ENCODE assay signal across 24 mouse cellular contexts in the genomic region with DNA sequence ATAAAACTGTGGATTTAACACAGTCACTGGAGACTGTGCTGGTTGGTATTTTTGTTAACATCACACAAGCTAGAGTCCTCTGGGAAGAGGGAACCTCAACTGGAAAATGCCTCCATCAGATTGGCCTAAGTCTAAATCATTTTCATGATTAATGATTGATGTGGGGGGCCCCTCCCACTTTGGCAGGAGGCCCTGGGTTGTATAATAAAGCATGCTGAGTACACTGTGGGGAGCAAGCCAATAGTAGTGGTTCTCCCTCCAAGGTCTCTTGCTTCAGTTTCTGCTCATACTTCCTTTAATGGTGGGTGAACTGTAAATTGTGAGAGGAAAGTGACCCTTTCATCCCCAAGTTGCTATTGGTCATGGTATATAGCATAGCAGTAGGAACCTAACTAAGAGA. TPM values are rescaled to one million over a fixed set of nuclear protein-coding genes. Genes with fewer than 3 reads are reported as not detected.
DNase-seq lines count a peak whose midpoint lies in the region; ATAC-seq and TF ChIP-seq lines count a peak whose summit lies in the region.
"Had no signal": no experiment of that assay in that cellular context is flagged by ENCODE, and none has a peak within 500 bp of the region (broad histone marks: within the 10 kb centered on the region; RNA-seq: fewer than 3 reads in every experiment).

No protein-coding gene starts in this region.

- peaks cover 1% of the 10 kb centered on the region; the same call in 1 of the 2 replicates for H3K36me3 ChIP-seq in kidney, adult 2 months (ENCODE audit: control insufficient read depth, insufficient read depth, low read length)
- H3K36me3 ChIP-seq in kidney, embryonic 14.5 days (ENCODE audit: control insufficient read depth, insufficient read depth, low read length) = no peaks in the 10 kb centered on the region
- no peaks in the 10 kb centered on the region for H3K36me3 ChIP-seq in intestine, embryonic 15.5 days
- peaks cover 3% of the 10 kb centered on the region; the same call in 1 of the 2 replicates for H3K36me3 ChIP-seq in neural tube, embryonic 15.5 days
- H3K36me3 ChIP-seq: embryonic facial prominence, embryonic 13.5 days; heart, embryonic 15.5 days had no signal

- no peak for TF ChIP-seq POLR2A in kidney, adult 2 months (IDR thresholded peaks at IDR 0.05; ENCODE audit: low read depth, low read length)

- H3K4me2 ChIP-seq in kidney, embryonic 14.5 days (replicated peaks; ENCODE audit: low read depth, low read length) = no peak overlapping the region
- no peak overlapping the region for H3K4me2 ChIP-seq in intestine, embryonic 15.5 days (replicated peaks)
- H3K4me2 ChIP-seq in neural tube, embryonic 15.5 days = no peak overlapping the region
- H3K4me2 ChIP-seq: embryonic facial prominence, embryonic 13.5 days; heart, embryonic 15.5 days; hindbrain, embryonic 15.5 days; midbrain, embryonic 11.5 days had no signal

- H3K4me1 ChIP-seq in kidney, adult 2 months (ENCODE audit: control insufficient read depth, insufficient read depth, low read length) = no peaks in the 10 kb centered on the region
- H3K4me1 ChIP-seq in kidney, embryonic 14.5 days (ENCODE audit: control insufficient read depth, insufficient read depth, low read length) = no peaks in the 10 kb centered on the region
- H3K4me1 ChIP-seq in intestine, embryonic 15.5 days (replicated peaks) = no peaks in the 10 kb centered on the region
- H3K4me1 ChIP-seq in neural tube, embryonic 15.5 days = no peaks in the 10 kb centered on the region
- H3K4me1 ChIP-seq: embryonic facial prominence, embryonic 13.5 days; heart, embryonic 15.5 days; hindbrain, embryonic 15.5 days had no signal

- no peak overlapping the region for H3K27ac ChIP-seq in kidney, adult 2 months (ENCODE audit: insufficient read depth, low read depth, low read length)
- H3K27ac ChIP-seq in kidney, embryonic 14.5 days (ENCODE audit: low read depth, low read length) = no peak overlapping the region
- no peak overlapping the region for H3K27ac ChIP-seq in intestine, embryonic 15.5 days
- no peak overlapping the region for H3K27ac ChIP-seq in neural tube, embryonic 15.5 days (replicated peaks)
- H3K27ac ChIP-seq: embryonic facial prominence, embryonic 13.5 days; heart, embryonic 15.5 days; hindbrain, embryonic 15.5 days; kidney, postnatal 0 days; liver, embryonic 14.5 days had no signal

- no peak for ATAC-seq in kidney, embryonic 14.5 days (ENCODE audit: low FRiP score, low TSS enrichment)
- peak; percentile 87 for ATAC-seq in intestine, embryonic 15.5 days
- ATAC-seq in neural tube, embryonic 15.5 days (ENCODE audit: low FRiP score) = no peak
- ATAC-seq: forebrain, embryonic 16.5 days; Patski had no signal

- no peak overlapping the region for H3K9ac ChIP-seq in kidney, embryonic 14.5 days (ENCODE audit: low read depth, low read length)
- no peak overlapping the region for H3K9ac ChIP-seq in intestine, embryonic 15.5 days
- no peak overlapping the region for H3K9ac ChIP-seq in neural tube, embryonic 15.5 days (replicated peaks)
- H3K9ac ChIP-seq: embryonic facial prominence, embryonic 13.5 days; heart, embryonic 15.5 days; hindbrain, embryonic 15.5 days; liver, embryonic 14.5 days had no signal

- DNase-seq in kidney, adult 2 months = peak; percentile 75
- DNase-seq in NIH3T3 (ENCODE audit: low read depth) = peak; percentile 1
- peak; percentile 71 to 72 for DNase-seq in kidney, postnatal 25 days
- DNase-seq in cerebellum, postnatal 4 days (ENCODE audit: low spot score in 2 of 2) = no peak
- DNase-seq in thymus, postnatal 0 days (ENCODE audit: low spot score) = no peak
- DNase-seq: gastrocnemius, postnatal 36 days; heart, postnatal 4 days; layer of hippocampus, adult 9-11 months; thymus, adult 18-20 months had no signal

- H3K27me3 ChIP-seq in kidney, adult 2 months (replicated peaks; ENCODE audit: control insufficient read depth, insufficient read depth, low read length) = no peaks in the 10 kb centered on the region
- no peaks in the 10 kb centered on the region for H3K27me3 ChIP-seq in kidney, embryonic 14.5 days (ENCODE audit: control insufficient read depth, insufficient read depth, low read length)
- no peaks in the 10 kb centered on the region; the same call in 1 of the 2 replicates for H3K27me3 ChIP-seq in intestine, embryonic 15.5 days (replicated peaks)
- H3K27me3 ChIP-seq in neural tube, embryonic 15.5 days (replicated peaks) = peaks cover 22% of the 10 kb centered on the region

- H3K9me3 ChIP-seq in kidney, embryonic 14.5 days (ENCODE audit: control insufficient read depth, low read length) = no peaks in the 10 kb centered on the region
- H3K9me3 ChIP-seq in intestine, embryonic 15.5 days = no peaks in the 10 kb centered on the region
- H3K9me3 ChIP-seq in neural tube, embryonic 15.5 days (replicated peaks) = no peaks in the 10 kb centered on the region
- H3K9me3 ChIP-seq: embryonic facial prominence, embryonic 13.5 days; heart, embryonic 15.5 days; hindbrain, embryonic 15.5 days had no signal

- H3K4me3 ChIP-seq in kidney, adult 2 months (ENCODE audit: insufficient read depth, low read depth, low read length) = no peak overlapping the region
- H3K4me3 ChIP-seq in kidney, embryonic 14.5 days (ENCODE audit: low read length) = no peak overlapping the region
- H3K4me3 ChIP-seq in intestine, embryonic 15.5 days (replicated peaks) = no peak overlapping the region
- no peak overlapping the region for H3K4me3 ChIP-seq in neural tube, embryonic 15.5 days (replicated peaks)
- H3K4me3 ChIP-seq: embryonic facial prominence, embryonic 13.5 days; heart, embryonic 15.5 days; hindbrain, embryonic 15.5 days had no signal

- no peak for TF ChIP-seq CTCF in kidney, adult 2 months (conservative IDR thresholded peaks at IDR 0.05; ENCODE audit: insufficient read depth, insufficient read length, low read depth, low read length)

RNA-seq across cellular contexts. Expression of gene Cldn34a, which starts 57.8 kb away (rescaled TPM):
- not detected in 2 replicates for polyA plus RNA-seq in kidney, adult 2 months (2012; rRNA removed)
- not detected in 2 replicates for polyA plus RNA-seq in kidney, embryonic 14.5 days (2014; fragmentation: Nextera tagmentation; extraction: Ambion mirVana)
- not detected in 2 replicates for polyA plus RNA-seq in intestine, embryonic 15.5 days (2015; fragmentation: Nextera tagmentation; extraction: Ambion mirVana)
- not detected in 2 replicates for polyA plus RNA-seq in neural tube, embryonic 15.5 days (2015; fragmentation: Nextera tagmentation; extraction: Ambion mirVana)
- not detected in 2 replicates for polyA plus RNA-seq in thymus, postnatal 0 days (2015; fragmentation: Nextera tagmentation; extraction: Ambion mirVana)
- polyA plus RNA-seq: brain, embryonic 14.5 days; embryonic facial prominence, embryonic 13.5 days; forebrain, embryonic 16.5 days; heart, embryonic 15.5 days; hindbrain, embryonic 15.5 days; kidney, postnatal 0 days; limb, embryonic 11.5 days; liver, embryonic 14.5 days; midbrain, embryonic 11.5 days; neural tube, embryonic 11.5 days; Patski; stomach, embryonic 14.5 days had no signal

Comparison
In these comparisons a context has a peak if more than half of its experiments do, and no peak if none do; other contexts are left out.
1. DNase-seq: peak in kidney, adult 2 months (single experiment), NIH3T3 (single experiment) and kidney, postnatal 25 days (2 of 2); none in cerebellum, postnatal 4 days (0 of 2) and thymus, postnatal 0 days (single experiment).